Mouse (Mus musculus): ENCODE results near the gene Ddx19a.
"Not testable (repeated sequence)": the region's sequence is repeated elsewhere in the genome, so short reads cannot be mapped to it uniquely, and the experiment has no call there.

The Ddx19a gene

DNA sequence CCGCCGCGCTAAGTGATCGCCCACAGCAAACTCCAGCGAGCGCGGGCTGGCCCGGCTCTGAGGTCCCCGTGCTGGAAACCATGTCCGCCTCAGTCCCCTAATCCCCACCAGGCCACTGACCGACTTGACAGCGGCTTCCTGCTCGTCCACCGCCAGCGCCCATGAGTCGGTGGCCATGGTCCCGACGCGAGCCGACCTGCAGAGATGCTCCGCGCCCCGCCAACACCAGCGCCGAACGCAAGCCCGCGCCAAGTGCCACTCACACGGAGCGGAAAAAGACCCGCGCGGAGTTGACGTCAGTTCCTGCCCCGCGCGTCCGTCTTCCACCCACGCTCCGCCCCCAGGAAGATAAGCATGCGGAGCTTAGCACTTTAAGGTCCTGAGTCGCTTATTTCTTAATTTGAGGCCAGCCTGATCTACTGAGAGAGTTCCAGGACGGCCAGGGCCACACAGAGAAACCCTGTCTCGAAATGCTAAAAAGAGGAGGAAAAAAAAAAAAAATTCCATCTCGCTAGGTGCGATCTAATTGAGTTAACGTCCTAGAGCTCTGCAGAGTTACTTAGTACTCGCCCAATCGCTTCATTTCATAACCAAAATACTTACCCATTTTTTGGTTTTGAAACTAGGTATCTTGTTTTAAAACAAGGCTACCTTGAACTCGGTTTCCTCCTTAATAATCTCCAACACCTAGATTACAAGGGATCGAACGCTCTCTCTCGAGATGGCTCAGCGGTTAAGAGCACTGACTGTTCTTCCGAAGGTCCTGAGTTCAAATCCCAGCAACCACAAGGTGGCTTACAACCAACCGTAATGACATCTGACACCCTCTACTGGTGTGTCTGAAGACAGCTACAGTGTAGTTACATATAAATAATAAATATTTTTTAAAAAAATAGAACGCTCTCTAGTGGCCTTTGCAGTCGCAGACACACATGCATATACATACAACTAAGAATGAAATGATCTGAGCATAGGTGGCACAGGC lies at the start of gene Ddx19a:
Gene Ddx19a (minus strand): TSS at position 254 of the 985 bp plus-strand sequence.
- peak; percentile 57 for DNase-seq (ENCODE audit: extremely low spot score, low read depth, low spot score)

- no peak for DNase-seq (ENCODE audit: extremely low spot score, low read depth, low spot score)
Measured at GRCm38 (mm10) chr8:111044003-111044734, 46.6 kb upstream of the Ddx19a start.

- DNase-seq (ENCODE audit: extremely low spot score, low read depth, low spot score): no peak
Measured at GRCm38 (mm10) chr8:111042546-111042945, 44.9 kb upstream of the Ddx19a start.

- DNase-seq (ENCODE audit: extremely low spot score, low read depth, low spot score): no peak
Measured at GRCm38 (mm10) chr8:111036591-111036990, 39.0 kb upstream of the Ddx19a start.

- DNase-seq (ENCODE audit: extremely low spot score, low read depth, low spot score): no peak
Measured at GRCm38 (mm10) chr8:111034276-111034675, 36.7 kb upstream of the Ddx19a start.

- DNase-seq (ENCODE audit: extremely low spot score, low read depth, low spot score): peak; percentile 100
Measured at GRCm38 (mm10) chr8:111033482-111034215, 36.0 kb upstream of the Ddx19a start.

GRCm38 (mm10) chr8:111032916-111033315 lies 35.3 kb upstream of the Ddx19a start, which contains the start of gene Aars:
TSS of gene Aars (plus strand) at chr8:111033144.
- no peak for DNase-seq (ENCODE audit: extremely low spot score, low read depth, low spot score)

DNA sequence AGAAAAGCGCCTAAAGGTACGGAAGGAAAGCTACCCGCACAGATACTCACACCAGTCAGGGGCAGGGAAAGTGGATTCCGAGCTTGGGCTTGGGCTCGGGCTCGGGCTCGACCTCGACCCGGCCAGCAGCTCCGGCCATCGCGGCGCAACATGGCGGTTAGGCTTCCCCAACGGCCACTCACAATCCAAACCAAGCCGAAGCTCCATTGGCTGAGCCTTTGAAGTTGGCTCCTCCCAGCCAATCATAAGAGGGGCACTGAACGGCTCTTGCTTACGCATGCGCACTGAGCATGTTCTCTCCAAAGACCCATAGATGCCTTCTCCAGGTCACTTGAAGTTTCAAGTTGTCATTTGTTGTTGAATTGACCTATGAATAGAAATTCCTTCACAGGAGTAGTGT lies 34.0 kb upstream of the Ddx19a start, which contains the start of gene Ddx19b:
Gene Ddx19b (minus strand): TSS at position 180 of the 400 bp plus-strand sequence.
- no peak for DNase-seq (ENCODE audit: extremely low spot score, low read depth, low spot score)

- DNase-seq (ENCODE audit: extremely low spot score, low read depth, low spot score): no peak
Measured at GRCm38 (mm10) chr8:111030045-111030444, 32.4 kb upstream of the Ddx19a start.

GRCm38 (mm10) chr8:111029589-111029988 lies 32.0 kb upstream of the Ddx19a start:
- DNase-seq (ENCODE audit: extremely low spot score, low read depth, low spot score): no peak

DNA sequence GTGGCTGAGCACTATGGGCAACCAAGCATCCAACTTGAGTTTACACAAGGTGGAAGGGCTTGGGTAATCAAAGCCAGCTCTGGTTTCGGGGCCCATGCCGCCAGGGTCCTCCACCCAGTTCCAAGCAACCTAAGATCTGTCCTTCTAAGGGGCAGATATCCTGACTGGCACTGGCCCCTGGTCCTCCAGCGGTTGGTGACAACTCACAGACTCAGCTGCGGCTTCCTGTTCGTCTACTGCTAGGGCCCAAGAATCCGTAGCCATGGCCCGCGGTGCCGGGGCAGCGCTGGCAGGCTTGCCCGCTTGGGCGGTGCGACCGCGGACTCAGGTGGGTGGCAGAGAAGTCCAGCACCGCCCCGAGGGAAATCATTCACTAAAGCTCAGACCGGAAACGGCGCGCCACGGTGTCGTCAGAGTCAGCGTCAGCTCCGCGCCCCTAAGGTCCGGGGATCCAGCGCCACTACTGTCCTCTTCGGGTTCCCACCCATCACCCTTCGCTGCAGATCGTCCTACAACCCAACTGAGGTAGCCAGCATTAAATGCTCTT lies 29.9 kb upstream of the Ddx19a start:
- peak; percentile 28 for DNase-seq (ENCODE audit: extremely low spot score, low read depth, low spot score)

DNA sequence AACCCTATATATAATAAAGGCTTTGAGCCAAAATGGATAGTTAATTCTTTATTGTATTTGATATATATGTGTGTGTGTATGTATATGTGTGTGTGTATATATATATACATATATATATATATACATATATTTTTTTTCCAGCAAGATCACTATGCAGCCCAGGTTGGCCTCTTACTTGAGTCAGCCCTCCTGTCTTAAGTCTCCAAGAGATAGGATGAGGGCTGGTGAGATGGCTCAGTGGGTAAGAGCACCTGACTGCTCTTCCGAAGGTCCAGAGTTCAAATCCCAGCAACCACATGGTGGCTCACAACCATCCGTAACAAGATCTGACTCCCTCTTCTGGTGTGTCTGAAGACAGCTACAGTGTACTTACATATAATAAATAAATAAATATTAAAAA lies 29.0 kb upstream of the Ddx19a start:
- DNase-seq (ENCODE audit: extremely low spot score, low read depth, low spot score): not testable (repeated sequence)

DNA sequence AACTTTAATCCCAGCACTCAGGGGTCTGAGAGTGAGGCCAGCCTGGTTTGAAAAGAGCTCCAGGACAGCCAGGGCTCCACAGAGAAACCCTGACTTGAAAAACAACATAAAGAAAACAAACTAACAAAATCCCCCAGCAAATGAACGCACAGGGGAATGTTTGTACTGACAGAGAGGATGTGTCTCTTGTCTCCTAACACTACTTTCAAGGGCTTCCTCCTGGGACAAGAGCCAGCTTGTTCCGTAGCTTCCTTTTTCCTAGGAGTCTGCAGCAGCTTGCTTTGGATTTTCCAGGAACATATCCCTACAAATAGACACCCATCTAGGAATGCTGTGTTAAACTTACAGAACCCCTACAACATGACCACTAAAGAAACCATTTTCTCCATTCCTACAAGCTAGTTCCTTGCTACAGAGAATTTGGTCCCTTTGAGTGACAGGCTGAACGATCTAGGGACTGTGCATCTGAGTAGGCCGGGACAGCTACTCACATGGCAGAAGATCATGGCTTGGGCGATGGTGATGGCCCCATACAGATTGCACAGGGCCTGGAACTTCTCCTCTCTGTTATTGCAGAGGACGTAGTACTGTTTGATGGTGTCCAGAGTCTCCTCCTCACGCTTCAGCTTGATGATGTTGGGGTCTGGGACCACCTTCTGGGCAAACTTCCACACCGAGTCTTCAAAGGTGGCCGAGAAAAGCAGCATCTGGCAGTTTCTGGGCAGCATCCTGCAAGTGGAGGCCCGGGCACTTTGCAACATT lies 12.8 kb upstream of the Ddx19a start:
- not testable (repeated sequence) for DNase-seq (ENCODE audit: extremely low spot score, low read depth, low spot score)

DNA sequence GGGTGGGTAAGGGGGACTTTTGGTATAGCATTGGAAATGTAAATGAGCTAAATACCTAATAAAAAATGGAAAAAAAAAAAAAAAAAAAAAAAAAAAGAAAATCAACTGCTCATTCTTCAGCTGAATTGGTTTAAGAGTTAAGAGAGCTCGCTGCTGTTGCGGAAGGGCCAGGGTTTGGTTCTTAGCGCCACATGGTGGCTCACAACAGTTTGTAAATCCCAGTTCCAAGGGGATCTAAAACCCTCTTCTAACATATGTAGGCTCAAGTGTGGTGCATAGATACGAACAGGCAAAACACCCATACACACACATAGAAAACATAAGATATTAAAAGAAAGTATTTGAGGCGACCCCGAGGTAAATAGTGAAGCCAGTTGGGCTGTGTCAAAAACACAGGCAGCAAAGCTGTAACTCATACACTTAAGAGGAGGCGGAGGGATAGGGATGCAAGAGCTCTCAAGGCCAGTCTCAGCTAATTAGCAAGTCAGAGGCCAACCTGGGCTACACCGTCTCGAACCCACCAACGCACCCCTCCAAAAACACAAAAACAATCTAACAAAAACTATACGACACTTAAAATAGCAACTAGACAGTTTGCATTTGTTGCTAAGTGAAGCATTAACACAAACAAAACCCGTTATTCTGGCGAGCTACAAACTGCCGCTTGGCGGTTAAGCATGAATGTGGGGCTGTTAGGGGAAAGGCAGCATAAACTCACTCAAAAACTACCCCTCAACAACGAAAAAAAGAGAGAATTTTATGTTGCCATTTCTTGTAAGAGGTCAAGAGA lies 764 bp downstream of the Ddx19a start:
- DNase-seq (ENCODE audit: extremely low spot score, low read depth, low spot score): no peak

- DNase-seq (ENCODE audit: extremely low spot score, low read depth, low spot score): no peak
Measured at GRCm38 (mm10) chr8:110990017-110990416, 7.6 kb downstream of the Ddx19a start.

DNA sequence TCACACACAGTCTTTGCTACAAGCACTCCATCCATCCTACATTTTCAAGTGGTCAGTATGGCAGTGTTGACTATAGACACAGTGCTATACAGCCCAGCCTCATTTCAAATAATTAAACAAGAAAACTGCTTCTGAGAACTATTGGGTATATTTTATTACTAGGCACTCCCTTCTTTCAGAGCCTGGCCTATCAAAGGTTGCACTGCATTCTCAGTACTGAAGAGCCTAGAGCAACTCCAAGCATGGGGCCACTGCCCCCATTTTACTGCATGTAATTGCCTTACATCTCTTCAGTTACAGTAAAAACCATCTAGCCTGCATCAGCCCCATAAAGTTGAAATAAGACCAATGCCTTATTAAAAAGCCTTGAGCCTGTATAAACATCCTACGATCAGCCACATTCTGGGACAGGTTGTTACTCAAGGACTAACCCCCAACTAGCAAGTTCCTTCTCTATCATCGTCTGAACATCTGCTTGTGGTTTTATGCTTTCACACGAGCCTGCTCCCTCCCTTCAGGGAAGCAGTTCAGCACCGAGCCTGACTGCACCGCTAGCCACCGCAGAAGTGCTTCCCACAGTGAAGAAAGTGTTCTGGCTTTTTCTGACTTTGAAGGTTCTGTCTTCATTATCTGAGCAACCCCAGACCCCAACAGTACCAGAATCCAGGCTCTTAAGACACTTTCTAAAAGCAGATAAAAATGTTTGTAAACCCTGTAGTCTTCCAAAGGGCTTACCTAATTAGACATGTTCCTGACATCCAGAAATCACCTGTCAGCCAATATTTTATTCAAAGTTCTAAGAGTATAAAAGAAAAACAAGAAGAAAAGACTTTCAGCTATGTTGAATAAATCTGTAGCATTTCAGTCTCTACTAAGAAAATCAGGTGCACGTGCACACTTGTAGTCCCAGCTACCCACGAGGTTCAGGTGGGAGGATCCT lies 9.5 kb downstream of the Ddx19a start:
- no peak for DNase-seq (ENCODE audit: extremely low spot score, low read depth, low spot score)

- DNase-seq (ENCODE audit: extremely low spot score, low read depth, low spot score): no peak
Measured at GRCm38 (mm10) chr8:110981304-110981703, 16.3 kb downstream of the Ddx19a start.

GRCm38 (mm10) chr8:110977987-110978386 lies 19.6 kb downstream of the Ddx19a start:
- DNase-seq (ENCODE audit: extremely low spot score, low read depth, low spot score): not testable (repeated sequence)

Data from hindlimb bud, embryonic 11.5 days (tissue).